Mouse (Mus musculus) frontal cortex, postnatal 10 days (tissue): ENCODE data around the gene Gla.
"Not testable (repeated sequence)": the region's sequence is repeated elsewhere in the genome, so short reads cannot be mapped to it uniquely, and the experiment has no call there.

ENCODE experiments used
- DNase-seq, 2 experiments: peaks; one replicate each; pipeline ENCODE4 v3.0.0; 2022; ENCODE audit warnings: low spot score in 2 of 2, mixed read lengths in 1 of 2

Gla gene

DNA sequence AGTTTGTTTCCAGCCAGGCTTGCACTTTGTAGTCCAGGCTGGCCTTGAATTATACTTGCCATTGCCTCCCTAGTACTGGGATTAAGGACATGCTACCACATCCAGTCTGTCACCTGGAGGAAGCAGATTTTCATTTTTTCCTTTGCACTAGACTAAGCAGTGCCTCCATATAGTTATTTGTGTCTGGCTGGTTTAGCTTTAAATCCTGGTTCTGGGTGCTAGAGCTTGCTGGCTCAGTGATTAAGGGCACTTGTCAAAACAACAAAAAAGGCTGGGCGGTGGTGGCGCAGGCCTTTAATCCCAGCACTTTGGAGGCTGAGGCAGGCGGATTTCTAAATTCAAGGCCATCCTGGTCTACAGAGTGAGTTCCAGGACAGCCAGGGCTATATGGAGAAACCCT lies 11.9 kb downstream of the Gla start:
- DNase-seq, result no peak

DNA sequence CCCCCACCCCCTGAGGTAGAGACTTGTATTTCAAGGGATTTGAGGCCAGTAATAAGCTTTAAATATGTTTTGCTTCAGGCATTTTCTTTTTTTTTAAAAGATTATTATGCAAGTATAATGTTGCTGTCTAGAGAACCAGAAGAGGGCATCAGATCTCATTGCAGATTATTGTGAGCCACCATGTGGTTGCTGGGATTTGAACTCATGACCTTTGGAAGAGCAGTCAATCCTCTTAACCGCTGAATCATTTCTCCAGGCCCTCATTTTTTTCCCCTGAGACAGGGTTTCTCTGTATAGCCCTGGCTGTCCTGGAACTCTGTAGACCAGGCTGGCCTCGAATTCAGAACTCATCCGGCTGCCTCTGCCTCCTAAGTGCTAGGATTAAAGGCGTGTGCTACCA lies 12.7 kb downstream of the Gla start:
- no peak for DNase-seq

GRCm38 (mm10) chrX:134586447-134586846 lies 14.5 kb downstream of the Gla start:
- no peak for DNase-seq

GRCm38 (mm10) chrX:134585103-134586002 lies 15.6 kb downstream of the Gla start, which contains the start of gene Rpl36a:
Rpl36a (plus strand) TSS chrX:134585654.
- DNase-seq, result peak; percentile 80 to 88

DNA sequence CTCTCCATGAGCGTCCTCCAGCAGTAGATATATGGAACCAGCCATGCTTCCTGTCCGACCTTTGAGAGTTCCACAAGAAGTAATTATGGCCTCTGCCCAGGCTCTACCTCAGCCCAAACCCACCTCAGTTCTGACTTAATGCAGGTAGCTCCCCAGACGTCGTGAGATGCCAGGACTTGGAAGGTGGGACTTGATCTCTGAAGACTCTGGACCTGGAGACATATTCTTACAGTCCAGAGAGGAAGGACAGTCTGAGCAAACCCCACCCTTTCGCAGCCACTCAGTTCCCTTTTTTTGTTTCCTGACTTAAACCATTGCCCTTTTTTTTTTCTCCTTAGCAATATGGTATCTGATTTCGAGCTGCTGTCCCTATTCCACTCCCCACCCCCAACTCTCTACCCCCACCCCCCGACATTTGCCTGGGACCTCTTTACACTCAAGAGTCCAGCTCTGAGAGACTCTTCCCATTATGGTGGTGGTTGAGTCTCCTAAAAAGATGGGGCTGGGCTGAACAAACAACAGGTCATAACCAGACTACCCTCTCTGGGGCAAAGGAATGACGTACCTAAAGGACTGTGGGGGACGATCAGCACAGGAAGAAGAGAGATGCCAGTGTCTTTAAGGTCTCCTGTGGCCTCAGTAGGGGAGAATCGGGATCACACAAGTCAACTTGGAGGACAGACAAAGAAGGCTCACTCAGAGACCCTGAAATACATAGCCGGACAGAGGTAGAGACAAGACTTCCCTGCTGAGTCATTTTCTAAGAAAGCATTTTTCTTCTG lies 17.8 kb downstream of the Gla start, which contains the start of gene Btk:
Btk (minus strand) TSS at position 683 of the 782 bp plus-strand sequence.
- DNase-seq, result no peak

- no peak for DNase-seq
Measured at GRCm38 (mm10) chrX:134582270-134582669, 18.7 kb downstream of the Gla start.

DNA sequence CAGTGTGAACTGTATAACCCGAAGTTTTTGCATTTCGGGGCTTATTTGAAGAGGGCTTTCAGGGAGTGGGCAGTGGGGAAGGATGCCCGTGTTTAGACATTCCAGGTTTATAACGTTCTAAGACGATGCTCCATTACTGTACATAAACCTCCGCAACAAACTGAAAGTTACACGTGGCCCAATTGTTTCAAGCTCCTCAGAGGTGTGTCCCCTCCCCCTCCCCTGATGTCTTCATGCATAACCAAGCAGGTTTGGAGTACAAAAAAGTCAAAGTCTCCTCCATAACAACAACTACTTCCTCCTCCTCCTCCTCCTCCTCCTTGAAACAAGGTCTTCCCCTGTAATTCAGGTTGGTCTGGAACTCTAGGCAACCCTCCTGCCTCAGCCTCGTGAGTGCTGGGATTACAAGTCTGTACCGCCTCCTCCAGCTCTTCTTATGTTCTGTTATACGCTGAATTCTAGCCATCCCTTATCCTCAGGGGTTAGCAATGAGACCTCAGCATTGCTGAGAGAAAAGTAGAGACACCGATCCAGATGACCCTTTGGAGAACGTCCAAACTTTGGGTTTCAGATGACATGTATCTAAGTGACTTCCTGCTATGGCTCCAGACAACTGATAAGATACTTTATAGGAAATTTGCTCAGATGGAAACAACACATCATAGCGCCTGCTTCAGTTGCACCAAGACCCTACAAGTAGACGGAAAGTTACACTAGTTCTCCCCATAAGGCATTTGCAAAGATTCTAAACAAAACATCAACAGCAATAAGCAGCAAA lies 20.2 kb downstream of the Gla start:
- DNase-seq, result no peak

DNA sequence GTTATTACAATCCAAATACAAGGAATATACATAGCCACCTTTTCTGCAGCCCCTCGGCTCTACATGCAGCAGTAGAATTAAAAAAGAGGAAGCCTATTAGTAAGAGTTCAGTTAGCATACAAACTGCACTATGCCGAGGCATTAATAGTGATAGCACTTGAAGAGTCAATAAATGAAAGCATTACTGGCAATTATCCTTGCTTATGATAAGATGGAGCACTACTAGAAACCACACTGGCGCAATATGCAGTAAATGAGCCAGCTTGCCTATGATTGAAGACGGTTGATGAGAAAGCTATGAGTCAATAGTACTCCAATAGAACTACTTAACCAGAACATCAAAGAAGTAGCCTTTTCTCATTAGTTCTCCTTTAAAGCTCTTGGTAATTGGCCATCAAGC lies 23.0 kb downstream of the Gla start:
- DNase-seq, result no peak

DNA sequence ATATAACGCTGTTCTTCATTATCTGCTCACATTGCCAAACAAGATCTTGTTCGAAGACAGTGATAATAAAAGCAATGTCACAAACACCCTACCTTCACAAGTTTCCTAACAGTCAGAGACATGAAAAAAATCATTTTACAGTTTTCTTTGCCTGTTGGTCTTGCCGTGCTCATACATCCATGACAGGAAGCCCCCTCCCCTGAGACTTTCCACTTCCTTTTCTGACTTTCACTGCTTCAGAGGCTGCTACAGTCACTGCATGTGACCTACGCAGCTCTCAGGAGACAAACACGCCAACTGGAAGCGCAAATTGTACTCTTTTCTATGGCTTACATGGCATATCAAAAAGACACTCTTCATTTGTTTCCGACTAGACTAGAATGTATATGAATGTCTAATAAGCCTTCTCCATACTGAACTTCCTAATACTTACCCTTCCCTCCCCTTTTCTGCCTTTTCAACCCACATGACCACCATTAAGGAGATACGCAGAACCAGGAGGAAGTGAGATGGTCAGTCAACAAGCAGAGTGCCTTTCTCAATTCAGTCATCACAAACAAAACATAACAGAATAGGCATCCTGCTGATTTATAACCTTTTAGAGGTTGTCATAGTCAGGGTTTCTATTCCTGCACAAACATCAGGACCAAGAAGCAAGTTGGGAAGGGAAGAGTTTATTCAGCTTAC lies 34.2 kb downstream of the Gla start:
- no peak for DNase-seq

GRCm38 (mm10) chrX:134564326-134564725 lies 36.6 kb downstream of the Gla start:
- DNase-seq, result no peak

- DNase-seq, result no peak
Measured at GRCm38 (mm10) chrX:134554425-134554824, 46.5 kb downstream of the Gla start.

- no peak for DNase-seq
Measured at GRCm38 (mm10) chrX:134553326-134553725, 47.6 kb downstream of the Gla start.

GRCm38 (mm10) chrX:134550903-134551302 lies 50.0 kb downstream of the Gla start:
- DNase-seq, result no peak

GRCm38 (mm10) chrX:134547330-134547729 lies 53.6 kb downstream of the Gla start:
- DNase-seq, result no peak

- DNase-seq, result no peak
Measured at GRCm38 (mm10) chrX:134541955-134542308, 59.0 kb downstream of the Gla start.

GRCm38 (mm10) chrX:134541145-134541954 lies 59.6 kb downstream of the Gla start, which contains the start of gene Timm8a1:
Timm8a1 (minus strand) TSS chrX:134541865.
- peak; percentile 9 to 40 for DNase-seq

DNA sequence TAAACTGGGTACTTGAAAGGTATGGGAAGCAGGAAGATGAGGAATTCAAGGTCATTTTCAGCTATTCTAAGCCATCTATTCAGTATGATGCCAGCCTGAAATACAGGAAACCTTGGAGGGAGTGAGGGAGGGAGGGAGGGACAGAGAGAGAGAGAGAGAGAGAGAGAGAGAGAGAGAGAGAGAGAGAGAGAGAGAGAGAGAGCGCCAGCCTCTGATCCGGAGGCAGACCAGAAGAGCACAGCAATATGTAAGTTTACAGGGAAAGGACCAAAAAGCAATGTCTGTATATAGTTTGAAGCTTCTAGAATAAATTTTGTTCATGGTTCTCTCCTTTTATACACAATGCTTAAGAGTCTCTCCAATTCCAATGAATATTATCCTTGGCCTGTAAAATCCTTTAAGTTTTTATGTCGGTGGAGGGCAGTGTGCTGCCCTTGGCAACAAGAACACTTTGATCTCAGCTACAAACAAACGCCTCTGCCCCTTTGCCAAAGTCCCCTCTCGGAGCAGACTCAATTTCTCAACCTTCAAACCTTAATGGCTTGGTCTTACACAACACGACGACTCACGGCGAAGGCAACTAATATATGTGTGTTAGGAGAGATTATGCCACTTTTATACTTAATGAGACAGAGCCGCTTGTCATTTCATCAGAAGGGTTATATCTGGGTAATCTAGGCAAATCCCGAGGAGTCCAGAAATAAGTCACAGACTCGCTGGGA lies 60.4 kb downstream of the Gla start:
- DNase-seq, result no peak

DNA sequence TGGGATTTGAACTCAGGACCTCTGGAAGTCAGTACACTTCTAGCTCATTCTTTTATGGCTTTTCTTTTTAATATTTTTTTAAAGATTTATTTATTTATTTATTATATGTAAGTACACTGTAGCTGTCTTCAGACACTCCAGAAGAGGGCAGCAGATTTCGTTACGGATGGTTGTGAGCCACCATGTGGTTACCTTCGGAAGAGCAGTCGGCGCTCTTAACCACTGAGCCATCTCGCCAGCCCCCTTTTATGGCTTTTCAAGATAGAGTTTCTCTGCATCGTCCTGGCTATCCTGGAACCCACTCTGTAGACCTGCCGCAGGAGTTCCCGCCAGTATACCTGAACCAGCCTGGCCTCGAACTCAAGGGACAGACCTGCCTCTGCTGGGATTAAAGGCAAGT lies 61.1 kb downstream of the Gla start:
- not testable (repeated sequence) for DNase-seq
